Mouse (Mus musculus): Measurements from ENCODE around the gene Ccdc130.

The Ccdc130 gene

GRCm38 (mm10) chr8:84237542-84238229, 32.5 kb downstream of the Ccdc130 start:
- no peak for DNase-seq (ENCODE audit: low spot score in 2 of 2)

GRCm38 (mm10) chr8:84236998-84237473, 33.1 kb downstream of the Ccdc130 start, which contains the start of gene Zswim4:
Gene Zswim4, minus strand, starts transcription at chr8:84237055.
- peak; percentile 98 for DNase-seq (ENCODE audit: low spot score in 2 of 2)

DNA sequence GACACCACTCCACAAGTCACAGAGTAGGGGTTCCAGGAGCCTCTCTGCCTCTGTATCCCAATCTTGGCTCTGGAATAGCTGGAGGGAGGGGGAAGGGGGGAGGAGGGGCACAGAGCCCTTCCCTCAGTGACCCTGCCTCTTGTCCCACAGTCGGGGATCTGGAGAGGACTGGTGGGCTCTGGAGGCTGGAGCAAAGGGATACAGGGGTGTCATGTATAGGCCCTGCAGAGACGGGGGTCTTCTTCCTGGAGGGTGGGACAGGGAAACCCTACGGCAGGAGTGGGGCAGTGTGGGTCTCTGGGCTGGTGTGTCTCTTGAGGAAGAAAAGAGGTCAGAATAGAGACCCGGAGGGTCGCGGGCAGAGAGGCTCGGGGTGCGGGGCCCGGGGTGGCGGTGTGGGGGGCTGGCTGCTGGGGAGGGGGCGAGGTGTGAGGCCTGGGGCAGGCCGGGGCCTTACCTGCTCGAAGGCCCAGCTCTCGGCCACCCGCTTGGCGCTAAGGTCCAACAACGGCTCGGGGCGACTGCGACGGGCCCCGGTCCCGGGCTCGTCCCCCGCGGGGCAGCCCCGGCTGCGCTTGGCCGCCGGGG, 33.7 kb downstream of the Ccdc130 start:
- DNase-seq (ENCODE audit: low spot score in 2 of 2), result no peak

GRCm38 (mm10) chr8:84235746-84236409, 34.3 kb downstream of the Ccdc130 start:
- no peak for DNase-seq (ENCODE audit: low spot score in 2 of 2)

DNA sequence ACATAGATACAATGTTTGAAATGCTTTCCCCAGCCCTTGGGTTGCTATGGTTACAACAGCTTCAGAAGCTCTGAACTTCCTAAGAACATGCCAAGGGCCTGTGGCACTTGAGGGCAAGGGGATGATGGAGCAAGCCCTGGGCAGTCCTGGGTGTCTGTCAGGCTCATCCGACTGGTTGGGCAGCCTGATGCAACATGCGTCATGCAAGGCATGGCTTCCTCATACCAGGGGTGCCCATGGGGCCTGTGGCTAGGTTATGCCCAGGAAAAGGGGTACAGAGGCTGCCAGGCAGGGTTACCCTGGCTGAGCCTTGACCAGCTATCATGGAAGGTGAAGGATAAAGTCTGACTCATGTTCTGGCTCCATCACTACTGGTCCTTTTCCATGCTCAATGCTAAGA, 37.1 kb downstream of the Ccdc130 start:
- DNase-seq (ENCODE audit: low spot score in 2 of 2), result peak in 1 of 2 experiments; percentile 29

DNA sequence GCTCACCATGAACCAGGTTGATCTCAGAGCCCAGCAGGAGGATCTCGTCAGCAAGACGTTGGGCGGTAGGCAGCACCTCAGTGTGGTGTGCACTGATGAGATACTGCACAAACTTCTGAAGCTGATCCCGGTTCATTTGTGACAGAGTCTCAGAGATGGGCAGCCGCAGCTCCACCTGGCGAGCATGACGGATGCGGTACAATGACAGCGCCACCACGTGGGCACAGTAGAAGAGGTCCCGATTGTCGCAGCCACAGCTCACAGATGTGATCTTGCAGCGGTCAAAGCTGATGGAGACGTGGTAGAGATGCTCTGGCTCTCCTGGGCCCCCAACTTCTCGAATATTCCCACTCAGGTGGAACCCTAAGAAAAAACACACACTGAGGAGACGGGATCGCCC, 39.4 kb downstream of the Ccdc130 start:
- no peak for DNase-seq (ENCODE audit: low spot score in 2 of 2)

DNA sequence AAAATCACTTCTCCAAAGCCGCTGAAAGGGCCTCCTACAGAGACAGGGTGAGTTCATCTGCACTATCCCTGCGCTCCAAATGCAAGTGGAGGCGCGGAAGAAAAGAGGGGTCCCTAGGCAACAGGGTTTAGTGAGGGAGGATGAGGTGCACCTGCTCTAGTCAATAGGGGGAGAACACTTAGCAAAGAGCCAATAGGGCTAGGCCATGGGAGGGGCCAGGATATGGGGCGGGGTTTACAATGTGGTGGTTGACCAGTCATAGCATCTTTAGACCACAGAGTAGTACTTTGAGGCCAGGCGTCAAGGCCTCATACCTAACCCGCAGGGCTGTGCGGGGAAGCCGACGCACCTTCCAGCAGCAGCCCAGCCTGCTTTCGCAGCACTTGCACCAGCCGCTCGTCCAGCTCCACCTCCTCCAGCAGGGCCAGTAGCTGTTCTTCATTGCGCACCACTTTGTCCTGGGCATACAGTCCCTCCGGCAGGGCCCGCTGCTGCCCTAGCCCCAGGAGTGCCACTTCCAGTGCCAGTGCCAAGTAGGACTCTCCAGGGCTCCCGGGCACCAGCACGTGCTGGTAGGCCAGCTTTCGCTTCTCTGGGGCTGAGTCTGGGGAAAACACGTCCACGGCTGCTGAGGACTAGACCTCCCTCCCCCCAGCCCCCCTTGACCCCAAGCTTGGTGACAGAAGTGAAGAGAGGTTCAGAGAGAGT, 46.7 kb downstream of the Ccdc130 start:
- DNase-seq (ENCODE audit: low spot score in 2 of 2), result no peak

GRCm38 (mm10) chr8:84222566-84223165, 47.5 kb downstream of the Ccdc130 start:
- no peak for DNase-seq (ENCODE audit: low spot score in 2 of 2)

DNA sequence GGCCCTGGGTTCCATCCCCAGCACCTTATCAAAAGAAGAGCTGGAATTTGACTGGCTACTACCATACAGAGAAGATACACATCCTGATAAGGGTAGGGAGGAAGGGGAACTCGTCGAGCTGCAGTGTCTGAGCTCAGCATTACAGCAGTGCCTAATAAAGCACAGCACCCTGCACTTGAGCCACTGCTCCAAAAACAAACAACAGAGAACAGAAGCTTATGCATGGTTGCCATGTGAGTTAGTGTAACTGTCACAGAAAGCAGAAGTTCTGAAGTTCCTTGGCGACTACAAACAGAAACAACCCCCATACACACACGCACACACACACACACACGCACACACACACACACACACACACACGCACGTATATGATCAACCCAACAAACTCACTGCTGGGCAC, 50.1 kb downstream of the Ccdc130 start:
- DNase-seq (ENCODE audit: low spot score in 2 of 2), result no peak

GRCm38 (mm10) chr8:84218143-84218542, 52.0 kb downstream of the Ccdc130 start:
- DNase-seq (ENCODE audit: low spot score in 2 of 2), result no peak

GRCm38 (mm10) chr8:84217206-84217605, 53.0 kb downstream of the Ccdc130 start:
- no peak for DNase-seq (ENCODE audit: low spot score in 2 of 2)

DNA sequence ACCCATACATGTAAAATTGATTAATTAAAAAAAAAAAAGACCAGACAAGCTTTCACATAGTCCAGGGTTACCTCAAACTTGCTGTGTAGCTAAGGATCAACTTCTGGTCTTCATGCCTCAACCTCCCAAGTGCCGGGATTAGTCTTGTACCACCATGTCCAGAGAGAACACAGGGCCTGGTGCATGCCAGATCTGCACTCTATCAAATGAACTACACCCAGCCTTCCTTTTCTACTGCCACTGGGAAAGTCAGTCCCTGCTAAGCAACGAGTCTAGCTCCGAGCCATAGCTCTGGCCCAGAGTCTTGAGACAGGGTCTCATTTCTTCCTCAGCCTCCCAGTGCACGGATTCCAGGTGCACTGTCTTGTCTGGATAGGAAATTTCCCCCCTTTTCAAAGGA, 56.9 kb downstream of the Ccdc130 start:
- DNase-seq (ENCODE audit: low spot score in 2 of 2), result no peak

- DNase-seq (ENCODE audit: low spot score in 2 of 2), result no peak
Observed at GRCm38 (mm10) chr8:84211881-84212563, 58.2 kb downstream of the Ccdc130 start.

- no peak for DNase-seq (ENCODE audit: low spot score in 2 of 2)
Observed at GRCm38 (mm10) chr8:84211202-84211601, 59.0 kb downstream of the Ccdc130 start.

DNA sequence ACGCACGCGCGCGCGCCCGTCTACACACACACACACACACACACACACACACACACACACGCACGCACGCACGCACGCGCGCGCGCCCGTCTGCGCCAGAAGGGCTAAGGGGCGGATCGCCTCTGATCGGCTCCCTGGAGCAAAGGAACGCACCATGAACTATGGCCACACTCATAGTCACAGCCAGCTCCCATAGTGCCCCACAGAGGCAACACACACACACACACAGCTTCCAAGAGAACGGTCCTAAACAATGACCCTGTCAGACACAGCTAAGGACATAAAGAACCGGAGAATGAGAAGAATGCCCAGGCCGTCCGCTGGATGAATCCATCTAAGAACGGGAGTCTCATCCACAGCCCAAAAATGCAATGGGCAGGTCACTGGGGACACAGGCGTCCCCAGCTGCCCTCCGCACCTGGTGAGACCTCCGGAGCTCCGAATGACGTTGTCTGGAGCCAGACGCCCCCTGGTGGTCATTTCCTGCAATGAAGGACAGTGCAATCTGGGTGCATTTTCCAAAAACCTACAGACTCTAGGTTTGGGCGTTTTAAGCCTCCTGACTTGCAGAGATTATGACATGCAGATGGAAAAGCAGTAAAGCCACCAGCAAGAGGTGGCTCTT, 59.9 kb downstream of the Ccdc130 start:
- DNase-seq (ENCODE audit: low spot score in 2 of 2), result peak in 1 of 2 experiments; percentile 79

- no peak for DNase-seq (ENCODE audit: low spot score in 2 of 2)
Observed at GRCm38 (mm10) chr8:84208381-84209380, 61.5 kb downstream of the Ccdc130 start.

GRCm38 (mm10) chr8:84207811-84208210, 62.4 kb downstream of the Ccdc130 start:
- DNase-seq (ENCODE audit: low spot score in 2 of 2), result no peak

All from urinary bladder, adult 18-20 months (tissue).